Mouse (Mus musculus) telencephalon, adult 2 months (tissue): ENCODE data around the gene Lsm14a.

ENCODE experiments used
- DNase-seq: peaks from one replicate; pipeline ENCODE4 v3.0.0-alpha.2; 2011; ENCODE audit warnings: low read depth, low spot score

The Lsm14a gene

DNA sequence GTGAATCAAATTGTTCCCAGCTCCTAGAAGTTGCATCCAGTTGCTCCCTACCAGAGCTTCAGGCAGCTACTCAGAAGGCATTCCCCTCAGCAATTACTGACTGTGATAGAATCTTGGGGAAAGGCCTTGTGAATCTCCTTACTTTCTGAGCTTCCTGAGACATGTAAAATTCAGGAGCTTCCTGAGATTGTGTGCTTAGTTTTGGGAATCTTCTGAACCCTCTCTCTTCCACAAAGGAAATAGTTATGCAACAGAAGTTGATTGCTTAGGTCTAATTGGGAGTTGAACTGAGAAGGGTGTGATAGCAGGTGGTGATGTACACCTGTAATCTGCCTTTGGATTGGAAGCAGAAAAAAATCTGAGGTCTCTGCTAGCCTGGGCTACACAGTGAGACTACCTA is at the start of gene Lsm14a:
TSS of gene Lsm14a (minus strand) at position 101 of the 400 bp plus-strand sequence.
- DNase-seq, result no peak

DNA sequence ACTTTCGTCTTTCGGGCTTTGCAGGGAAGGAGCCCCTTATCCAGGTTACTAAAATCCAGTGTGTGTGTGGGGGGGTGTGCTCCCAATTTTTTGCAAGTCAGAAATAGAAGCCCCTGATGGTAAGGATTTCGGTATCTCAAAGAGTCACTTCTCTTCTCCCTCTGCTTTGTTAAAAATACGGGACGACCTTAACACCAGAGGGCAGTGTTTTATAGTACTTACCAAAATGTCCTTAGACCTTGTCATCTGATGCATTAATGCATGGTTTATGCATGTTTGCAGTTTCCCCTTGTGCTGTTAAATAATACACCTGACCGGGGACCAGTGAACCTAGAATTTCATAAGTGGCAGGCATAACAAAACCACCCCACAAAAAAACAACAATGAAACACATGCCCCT is 45.8 kb upstream of the Lsm14a start:
- DNase-seq, result no peak

DNA sequence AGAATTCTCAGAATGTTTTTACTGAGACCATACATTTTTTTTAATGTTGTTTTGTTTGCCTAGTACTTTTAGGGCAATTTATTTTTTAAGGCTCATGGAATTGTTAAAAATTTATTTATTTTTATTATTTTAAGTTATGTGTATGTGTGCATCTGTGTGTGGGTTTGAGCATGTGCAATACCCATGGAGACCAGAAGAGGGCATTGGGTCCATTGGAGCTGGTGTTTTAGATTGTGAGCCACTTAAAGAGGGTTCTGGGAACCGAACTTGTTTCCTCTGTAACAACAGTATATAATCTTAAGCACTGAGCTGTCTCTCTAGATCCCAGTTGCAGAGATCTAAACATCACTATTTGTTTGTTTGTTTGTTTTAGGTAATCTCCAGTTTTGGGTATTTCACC is 40.5 kb upstream of the Lsm14a start:
- no peak for DNase-seq

DNA sequence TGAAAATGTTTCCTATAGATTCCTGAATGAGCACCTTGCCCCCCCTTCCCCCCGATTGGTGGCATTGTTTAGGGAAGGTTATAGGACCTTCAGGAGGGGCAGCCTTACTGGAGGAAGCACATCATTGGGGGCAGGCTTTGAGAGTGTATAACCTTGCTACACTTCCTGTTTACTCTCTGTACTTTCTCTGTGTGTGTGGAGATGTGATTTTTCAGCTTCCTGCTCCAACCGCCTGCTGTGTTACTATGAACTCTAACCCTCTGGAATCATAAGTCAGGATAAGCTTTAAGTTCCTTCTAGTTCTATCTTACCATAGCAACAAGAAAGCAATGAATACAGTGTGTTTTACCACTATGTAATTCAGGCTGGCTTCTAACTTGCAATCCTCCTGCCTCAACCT is 28.1 kb upstream of the Lsm14a start:
- DNase-seq, result no peak

DNA sequence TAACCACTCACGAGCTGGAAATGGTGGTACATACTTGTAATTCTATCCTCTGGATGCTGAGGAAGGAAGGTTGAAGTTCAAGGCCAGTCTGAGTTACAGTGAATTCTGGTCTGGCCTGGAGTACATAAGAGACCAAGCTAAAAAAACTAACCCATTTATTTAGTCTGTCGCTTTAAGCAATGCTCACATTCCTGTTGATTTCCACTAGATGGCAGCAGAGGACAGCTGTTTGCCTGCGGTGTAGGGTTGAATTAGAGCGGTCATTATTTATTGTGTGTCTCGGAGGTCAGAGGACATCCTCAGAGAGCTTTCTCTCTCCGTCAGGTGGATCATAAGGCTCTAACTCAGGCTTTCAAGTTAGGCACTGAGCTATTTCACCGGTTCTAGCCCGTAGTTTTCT is 14.4 kb upstream of the Lsm14a start:
- DNase-seq, result no peak

DNA sequence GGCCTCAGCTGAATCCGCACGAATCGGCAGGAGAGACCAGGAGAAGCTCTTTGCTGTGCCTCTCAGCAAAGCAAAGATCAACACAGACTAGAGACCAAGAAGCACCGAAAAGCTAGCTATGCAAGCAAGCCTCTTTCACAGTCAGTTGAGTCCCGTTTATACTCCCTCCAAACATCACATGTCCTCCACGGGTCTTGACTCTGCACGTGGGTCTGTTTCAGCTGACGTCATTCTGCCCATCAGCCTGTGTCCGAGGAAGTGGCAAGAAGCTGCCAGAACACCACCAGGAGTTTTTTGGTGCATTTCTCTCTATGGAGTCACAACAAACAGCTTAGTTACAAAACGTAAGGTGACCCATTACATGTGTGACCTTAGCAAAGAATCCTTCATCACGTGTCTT is 10.8 kb upstream of the Lsm14a start:
- DNase-seq, result no peak

DNA sequence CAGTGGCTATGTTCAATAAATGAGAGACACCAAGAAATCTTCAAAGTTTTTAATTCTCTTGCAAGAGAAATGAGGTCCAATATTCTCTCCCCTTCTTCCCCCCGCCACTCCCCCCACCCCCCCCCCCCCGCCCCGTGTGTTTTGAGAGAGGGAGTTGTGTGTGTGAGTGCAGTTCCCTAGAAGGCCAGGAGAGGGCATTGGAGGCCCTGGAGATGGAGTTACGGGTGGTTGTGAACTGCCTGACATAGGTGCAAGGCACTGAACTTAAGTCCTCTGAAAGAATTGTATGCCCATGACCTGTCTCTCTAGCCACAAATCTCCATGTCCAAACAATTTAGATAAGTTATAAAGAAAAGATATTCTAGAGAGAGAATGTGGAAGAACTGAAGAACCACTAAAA is 7.0 kb upstream of the Lsm14a start:
- no peak for DNase-seq

DNA sequence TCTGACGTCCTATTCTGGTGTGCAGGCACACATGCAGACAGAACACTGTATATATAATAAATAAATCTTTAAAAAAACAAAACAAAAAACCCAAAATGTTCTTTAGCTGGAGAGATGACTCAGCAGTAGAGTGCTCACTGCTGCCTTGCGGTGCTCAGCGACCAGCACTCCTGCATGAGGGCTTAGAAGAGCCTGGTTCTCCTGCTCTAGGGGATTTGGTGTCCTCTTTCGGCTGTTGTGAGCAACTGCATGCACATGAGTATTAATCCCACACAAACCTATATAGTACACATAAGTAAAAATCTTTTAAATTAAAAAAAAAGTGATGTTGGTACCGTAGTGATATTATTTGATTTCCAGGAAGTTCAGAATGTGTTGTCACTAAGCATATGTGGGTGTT is 5.7 kb upstream of the Lsm14a start:
- DNase-seq, result no peak

DNA sequence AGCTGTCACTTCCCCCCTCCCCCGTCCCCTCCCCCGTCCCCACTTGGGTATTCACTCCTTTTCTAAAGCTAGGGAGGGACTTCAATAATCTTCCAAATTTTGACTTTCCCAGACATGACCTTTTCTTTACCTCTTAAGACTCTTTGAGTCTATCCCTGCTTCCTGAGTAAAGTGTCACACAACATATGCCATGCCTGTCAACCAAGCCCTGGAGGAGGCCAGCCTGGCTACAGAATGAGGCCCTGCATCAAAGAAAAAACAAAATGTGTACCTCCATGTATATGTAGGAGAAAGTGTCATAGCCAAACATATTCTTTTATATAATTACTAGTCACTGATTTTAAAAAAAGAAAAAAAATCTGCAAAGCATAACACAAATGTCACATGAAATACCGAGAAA is 3.7 kb upstream of the Lsm14a start:
- DNase-seq, result no peak

DNA sequence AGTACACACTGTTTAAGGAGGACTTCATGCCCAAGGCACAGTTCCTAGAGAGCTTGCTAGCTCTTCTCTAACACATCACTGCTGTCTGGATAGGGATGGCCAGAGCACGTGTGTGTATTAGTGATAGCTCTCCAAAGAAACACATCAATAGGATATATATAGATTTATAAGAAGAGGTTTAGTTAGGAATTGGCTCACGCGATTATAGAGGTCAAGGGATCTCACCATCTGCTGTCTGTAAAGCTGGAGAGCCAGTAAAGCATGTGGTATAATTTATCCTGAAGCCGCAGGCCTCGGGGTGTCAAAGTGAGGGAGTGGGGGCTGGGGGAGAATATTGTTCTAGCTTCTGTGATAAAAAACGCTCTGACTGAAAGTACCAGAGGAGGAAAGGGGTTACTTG is 2.6 kb upstream of the Lsm14a start:
- DNase-seq, result no peak

DNA sequence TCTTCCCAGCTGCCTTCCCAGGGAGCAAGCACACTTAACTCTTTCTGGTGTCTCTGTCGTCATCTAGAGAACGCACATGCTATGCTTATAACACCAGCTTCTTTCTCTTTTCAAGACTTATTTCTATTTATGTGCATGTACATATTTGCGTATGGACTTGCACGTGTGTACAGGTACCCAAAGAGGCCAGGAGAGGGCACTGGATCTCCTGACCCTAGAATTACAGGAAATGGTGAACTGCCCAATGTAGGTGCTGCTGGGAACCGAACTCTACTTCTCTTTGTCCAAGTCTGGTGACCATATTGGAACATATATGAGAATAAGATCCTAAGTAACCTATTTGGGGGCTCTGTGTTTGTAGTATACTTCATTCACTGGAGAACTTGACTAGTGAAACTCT is 1.5 kb upstream of the Lsm14a start:
- DNase-seq, result no peak

DNA sequence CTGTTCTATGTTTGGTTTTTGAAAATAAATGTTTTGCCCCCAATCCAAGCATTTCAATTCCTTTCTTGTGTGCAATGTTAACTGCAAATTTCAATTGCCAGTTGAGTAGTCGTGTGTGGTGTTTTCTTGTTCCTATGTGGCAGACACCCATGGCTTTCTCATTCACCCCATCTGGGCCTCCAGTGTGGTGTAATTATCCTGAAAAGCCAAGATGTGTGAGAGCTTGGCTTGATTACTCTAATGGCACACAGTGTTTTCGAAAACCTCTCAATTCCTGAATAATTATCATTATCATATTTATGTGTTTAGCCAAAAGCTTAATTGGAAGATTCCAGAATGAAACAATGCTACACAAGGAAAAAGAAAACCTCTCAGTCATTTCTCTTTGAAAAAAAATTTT is 976 bp upstream of the Lsm14a start:
- no peak for DNase-seq

DNA sequence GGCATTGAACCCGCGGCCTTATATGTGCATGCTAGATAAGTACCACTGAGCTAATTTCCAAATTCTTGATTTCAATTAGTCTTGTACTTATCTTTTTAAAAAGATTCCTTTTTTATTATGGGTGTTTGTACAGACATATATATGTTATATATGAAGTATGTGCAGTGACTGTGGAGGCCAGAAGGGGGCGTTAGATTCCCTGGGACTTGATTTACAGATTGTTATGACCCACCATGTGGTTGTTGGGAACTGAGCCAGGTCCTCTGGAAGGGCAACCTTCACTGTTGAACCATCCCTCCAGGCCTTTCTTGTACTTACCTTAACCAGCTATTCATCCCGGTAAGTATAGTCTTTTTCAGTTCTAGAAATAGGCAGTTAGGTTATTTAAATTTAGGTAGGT is 780 bp downstream of the Lsm14a start:
- no peak for DNase-seq

DNA sequence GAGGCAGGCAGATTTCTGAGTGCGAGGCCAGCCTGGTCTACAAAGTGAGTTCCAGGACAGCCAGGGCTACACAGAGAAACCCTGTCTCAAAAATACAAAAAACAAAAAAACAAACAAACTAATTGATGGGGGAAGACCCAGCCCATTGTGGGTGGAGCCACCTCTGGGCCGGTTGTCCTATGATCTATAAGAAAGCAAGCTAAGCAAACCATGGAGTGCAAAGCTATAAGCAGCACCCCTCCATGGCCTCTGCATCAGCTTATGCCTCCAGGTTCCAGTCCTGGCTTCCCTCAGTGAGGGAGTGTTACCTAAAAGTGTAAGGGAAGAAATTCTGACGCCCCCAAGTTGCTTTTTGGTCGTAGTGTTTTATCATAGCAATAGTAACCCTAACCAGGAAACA is 1.4 kb downstream of the Lsm14a start:
- DNase-seq, result no peak

DNA sequence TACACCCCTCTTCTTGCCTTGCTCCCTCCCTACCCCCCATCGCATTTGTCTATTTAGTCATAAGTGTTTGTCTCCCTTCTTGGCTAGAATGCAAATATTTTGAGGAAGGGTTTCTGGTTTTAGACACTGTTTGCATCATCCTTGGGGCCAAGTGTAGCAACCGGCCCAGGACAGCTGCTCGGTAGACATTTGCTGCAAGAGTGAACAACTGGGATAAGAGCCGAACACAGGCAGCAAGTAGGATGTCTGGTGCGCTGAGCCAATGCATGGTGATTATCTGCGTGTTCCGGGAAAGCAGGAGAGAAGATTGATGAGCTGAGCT is 2.3 kb downstream of the Lsm14a start:
- no peak for DNase-seq

DNA sequence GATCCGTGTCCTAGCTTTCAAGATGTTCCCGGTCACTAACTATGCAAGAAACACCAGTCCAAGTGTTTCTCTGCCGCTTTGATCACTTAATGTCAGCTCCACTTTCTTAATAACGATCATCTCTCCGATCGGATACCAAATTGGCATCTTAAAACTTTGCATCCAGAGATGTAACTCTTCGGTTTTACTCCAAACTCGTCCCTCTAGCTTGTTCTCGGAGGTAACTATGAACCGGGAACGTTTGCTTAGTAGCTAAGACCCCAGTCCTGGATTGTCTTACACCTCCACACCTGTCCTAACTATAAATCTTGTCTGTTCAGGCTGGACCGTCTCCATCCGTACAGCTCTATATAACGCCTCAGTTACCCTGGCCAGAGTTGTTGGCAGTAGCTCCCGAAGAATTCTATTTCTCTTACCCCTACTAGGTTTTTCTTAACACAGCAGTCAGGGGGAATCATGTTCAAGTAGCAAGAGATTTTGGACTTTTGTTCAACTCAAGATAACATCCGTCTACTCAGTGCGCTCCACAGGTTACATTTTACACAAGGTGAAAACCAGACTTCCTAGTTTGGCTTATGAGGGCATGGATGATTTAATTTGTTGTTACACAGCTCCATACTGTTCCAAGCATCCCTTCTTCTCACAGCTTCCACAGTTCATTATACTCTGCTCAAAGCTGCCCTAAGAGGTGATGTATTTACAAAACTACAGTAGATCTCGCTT is 2.8 kb downstream of the Lsm14a start:
- no peak for DNase-seq

DNA sequence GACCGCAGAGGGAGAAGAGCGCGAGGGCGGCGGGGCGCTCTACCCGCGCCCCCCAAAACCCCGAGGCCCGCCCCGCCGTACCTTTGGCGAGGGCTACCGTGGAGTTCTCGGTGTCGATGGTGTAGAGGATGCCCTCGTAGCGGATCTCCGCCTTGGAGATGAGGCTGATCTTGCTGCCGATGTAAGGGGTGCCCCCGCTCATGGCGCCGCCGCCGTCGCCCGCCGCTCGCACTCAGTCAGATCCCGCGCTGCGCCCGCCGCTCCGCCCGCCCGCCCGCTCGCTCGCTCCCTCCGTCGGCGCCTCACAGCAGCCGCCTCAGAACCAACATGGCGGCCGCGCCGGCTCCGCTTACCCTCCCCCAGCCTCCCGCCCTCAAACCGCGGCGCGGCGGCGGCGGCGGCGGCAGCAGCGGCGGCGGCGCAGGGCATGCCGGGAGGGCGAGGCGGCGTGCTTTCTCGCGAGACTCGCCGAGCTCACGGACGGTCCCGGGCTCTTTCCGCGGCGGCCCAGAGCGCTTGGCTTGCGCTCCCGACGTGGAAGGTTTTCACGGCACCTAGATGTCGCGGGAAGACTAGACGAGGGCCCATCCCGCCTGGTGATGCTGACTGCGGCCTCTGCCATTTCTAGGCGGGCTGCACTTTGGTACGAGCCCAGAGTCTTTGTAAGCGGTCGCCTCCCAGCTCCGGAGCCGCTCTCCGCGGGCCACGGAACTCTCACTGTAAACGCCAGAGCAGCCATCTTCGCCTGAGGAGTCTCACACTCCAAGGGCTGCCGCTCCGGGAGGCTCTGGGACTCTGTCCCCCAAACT is 3.6 kb downstream of the Lsm14a start:
- peak; percentile 75 for DNase-seq

DNA sequence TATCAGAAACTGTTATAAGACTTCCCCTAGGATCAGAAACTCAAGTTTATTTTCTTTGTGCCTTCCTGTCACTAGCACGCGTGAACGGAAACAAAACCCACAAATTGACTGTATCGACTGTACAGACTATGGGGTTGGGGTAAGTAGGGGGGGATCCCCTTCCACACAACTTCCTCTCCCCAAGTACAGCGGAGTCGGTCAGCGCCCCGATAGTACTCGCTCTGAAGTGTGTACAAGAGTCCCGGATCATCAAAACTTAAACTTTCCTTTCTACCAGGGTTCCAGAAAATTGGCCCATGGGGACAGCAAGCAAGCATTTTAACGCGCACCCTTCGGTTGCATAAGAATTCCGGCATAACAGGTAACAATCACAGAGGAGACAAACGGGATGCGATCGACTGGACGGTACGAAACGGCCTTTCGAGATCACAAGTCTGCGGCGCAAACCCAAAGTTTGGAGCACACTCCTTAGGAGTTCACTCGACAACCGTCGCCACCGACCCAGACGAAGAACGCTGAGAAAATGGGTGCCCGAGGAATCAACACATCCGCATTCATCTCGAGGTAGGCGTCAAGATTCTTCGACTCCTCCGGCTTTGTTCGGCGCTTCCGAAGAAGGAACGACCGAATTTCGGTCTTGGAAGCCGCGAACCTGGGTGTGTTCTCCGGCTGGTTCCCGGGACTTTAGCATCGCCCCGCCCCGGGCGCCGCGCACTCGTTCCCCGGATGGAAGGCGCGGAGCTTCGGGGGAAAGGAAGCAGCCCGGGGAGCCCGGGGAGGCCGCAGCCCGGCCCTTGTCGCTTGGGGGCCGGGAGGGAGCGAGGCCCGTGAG is 4.5 kb downstream of the Lsm14a start:
- no peak for DNase-seq

DNA sequence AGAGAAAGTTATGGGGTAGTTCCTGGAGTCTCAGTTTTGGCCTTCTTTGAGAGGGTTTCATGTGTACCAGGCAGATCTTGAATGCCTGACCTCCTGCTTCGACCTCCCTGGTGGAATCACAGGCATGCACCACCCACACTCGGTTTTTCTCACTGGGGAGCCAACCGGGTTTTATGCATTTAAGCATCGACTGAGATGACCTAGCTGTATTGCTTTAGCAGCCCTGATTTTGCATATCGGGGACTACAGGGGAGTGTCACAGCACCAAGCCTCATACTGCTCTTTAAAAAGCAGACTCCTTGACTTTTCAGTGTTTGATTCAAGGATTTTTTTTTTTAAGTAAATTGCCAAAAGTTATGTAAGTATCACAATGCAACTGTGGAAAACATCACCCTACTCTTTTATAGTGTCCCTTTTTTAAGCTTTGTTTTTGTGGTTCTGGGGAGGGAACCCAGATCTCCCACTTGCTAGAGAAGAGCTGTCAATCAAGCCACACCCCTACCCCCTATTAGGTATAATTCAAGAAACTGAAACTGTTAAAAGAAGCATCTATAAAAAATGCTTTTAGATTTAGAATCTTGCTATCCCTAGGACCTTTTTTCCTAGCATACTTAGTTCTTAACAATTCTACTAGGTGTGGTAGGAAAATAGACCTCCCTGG is 5.2 kb downstream of the Lsm14a start:
- DNase-seq, result no peak

DNA sequence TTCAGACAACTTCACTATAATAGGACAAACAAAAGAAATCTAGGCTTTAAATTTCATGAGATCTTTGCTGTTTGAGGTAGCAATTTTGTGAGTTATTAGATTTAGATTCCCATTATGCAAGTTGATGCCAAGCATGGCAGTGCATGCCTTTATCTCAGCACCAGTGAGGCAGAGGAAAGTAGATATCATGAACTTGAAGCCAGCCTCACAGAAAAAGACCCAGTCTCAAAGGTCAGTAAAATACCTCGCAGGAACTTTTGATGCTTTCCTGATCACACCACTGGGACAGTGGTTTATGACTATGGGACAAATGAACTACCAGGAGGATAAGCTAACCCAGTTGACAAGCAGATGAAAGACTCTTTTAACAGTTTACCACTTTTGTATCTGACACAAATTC is 10.3 kb downstream of the Lsm14a start:
- no peak for DNase-seq

DNA sequence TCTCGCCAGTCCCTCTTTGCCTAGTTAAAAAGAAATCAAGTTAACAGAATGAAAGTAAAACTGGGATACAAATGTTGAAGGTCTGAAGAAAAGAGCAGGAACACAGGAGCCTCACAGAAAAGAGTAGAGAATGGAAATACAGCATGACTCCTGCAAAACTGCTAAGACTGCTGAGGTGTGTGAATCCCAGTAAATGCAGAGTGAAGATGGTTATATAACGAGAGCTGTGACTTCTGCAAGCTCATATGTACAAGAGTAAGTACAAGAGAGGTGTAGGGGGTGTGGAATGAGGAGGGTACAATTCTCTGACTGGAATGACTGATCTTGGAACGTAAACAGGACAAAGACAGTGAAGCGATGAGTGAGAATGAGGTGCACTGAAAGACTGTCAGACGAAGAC is 11.4 kb downstream of the Lsm14a start:
- no peak for DNase-seq

DNA sequence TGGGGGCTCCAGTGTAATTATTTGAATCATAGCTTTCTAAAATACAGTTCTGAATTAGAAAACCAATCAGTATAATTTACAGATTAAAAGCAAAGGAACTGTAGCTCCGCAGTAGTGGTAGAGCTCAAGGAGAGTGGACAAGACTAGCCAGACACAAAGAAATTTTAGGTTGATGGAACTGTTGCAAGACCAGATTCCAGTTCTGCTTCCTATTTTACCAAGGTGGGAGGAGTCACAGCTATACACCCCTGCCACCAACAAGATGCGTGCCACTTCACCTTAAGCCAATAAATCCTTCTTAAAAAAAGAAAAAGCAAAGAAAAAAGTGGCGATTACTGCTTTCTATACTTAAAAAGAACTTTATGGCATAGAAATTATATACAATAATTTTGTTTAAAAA is 12.8 kb downstream of the Lsm14a start:
- DNase-seq, result no peak
